Mouse (Mus musculus): ENCODE measurements around the gene Slco2a1. TPM values are rescaled to one million over a fixed set of nuclear protein-coding genes. Genes with fewer than 3 reads are reported as not detected.

Gene Slco2a1
- polyA plus RNA-seq, 1 experiment from 2014 or later: 6.0 TPM

GRCm38 (mm10) chr9:103068769-103069168 lies 80.3 kb downstream of the Slco2a1 start:
- ATAC-seq (replicated peaks; ENCODE audit: insufficient number of reproducible peaks, insufficient read depth, low FRiP score, low read depth): no peak
- H3K4me3 ChIP-seq: no peak overlapping the region
- WGBS: 84% methylated on average over 8 of the region's 8 CpGs

GRCm38 (mm10) chr9:103071541-103072203 lies 83.2 kb downstream of the Slco2a1 start:
- 58% methylated on average over 7 of the region's 7 CpGs for WGBS
- peaks cover 20% of the 10 kb centered on the region for H3K4me1 ChIP-seq (replicated peaks)
- H3K9me3 ChIP-seq (replicated peaks): no peaks in the 10 kb centered on the region
- H3K9ac ChIP-seq: no peak overlapping the region
- H3K27ac ChIP-seq: peak overlapping the region; percentile 25; the same call in 1 of the 2 replicates
- ATAC-seq (replicated peaks; ENCODE audit: insufficient number of reproducible peaks, insufficient read depth, low FRiP score, low read depth): no peak
- H3K4me2 ChIP-seq: no peak overlapping the region
- no peaks in the 10 kb centered on the region for H3K36me3 ChIP-seq
- no peak overlapping the region for H3K4me3 ChIP-seq
- H3K27me3 ChIP-seq: no peaks in the 10 kb centered on the region

More at GRCm38 (mm10) chr9:103068769-103069168, 80.3 kb downstream of the Slco2a1 start:
- no peaks in the 10 kb centered on the region for H3K27me3 ChIP-seq
- H3K9me3 ChIP-seq (replicated peaks): no peaks in the 10 kb centered on the region
- no peaks in the 10 kb centered on the region for H3K36me3 ChIP-seq
- peaks cover 15% of the 10 kb centered on the region for H3K4me1 ChIP-seq (replicated peaks)
- H3K27ac ChIP-seq: no peak overlapping the region
- no peak overlapping the region for H3K9ac ChIP-seq
- H3K4me2 ChIP-seq: no peak overlapping the region

- Histone ChIP-seq H3K4me1 (replicated peaks) (peaks cover 24% of the 10 kb centered on the region), H3K4me2 (no peak overlapping the region), H3K9ac (no peak overlapping the region), H3K27me3 (no peaks in the 10 kb centered on the region), H3K36me3 (no peaks in the 10 kb centered on the region), H3K9me3 (replicated peaks) (no peaks in the 10 kb centered on the region), H3K27ac (no peak overlapping the region), H3K4me3 (no peak overlapping the region)
- WGBS: 86% methylated on average over 6 of the region's 6 CpGs
- no peak for ATAC-seq (replicated peaks; ENCODE audit: insufficient number of reproducible peaks, insufficient read depth, low FRiP score, low read depth)
Measured at GRCm38 (mm10) chr9:103072204-103072599, 83.7 kb downstream of the Slco2a1 start.

GRCm38 (mm10) chr9:103072926-103073515 lies 84.5 kb downstream of the Slco2a1 start:
- Histone ChIP-seq H3K9ac (no peak overlapping the region), H3K4me1 (replicated peaks) (peaks cover 32% of the 10 kb centered on the region), H3K4me3 (no peak overlapping the region), H3K36me3 (no peaks in the 10 kb centered on the region), H3K4me2 (no peak overlapping the region), H3K27me3 (no peaks in the 10 kb centered on the region), H3K27ac (no peak overlapping the region), H3K9me3 (replicated peaks) (no peaks in the 10 kb centered on the region)
- ATAC-seq (replicated peaks; ENCODE audit: insufficient number of reproducible peaks, insufficient read depth, low FRiP score, low read depth): no peak
- WGBS: 72% methylated on average over 11 of the region's 11 CpGs

GRCm38 (mm10) chr9:103076836-103077531 lies 88.5 kb downstream of the Slco2a1 start:
- H3K4me3 ChIP-seq: no peak overlapping the region
- H3K9me3 ChIP-seq (replicated peaks): no peaks in the 10 kb centered on the region
- no peak overlapping the region for H3K9ac ChIP-seq
- no peak overlapping the region for H3K4me2 ChIP-seq
- H3K36me3 ChIP-seq: no peaks in the 10 kb centered on the region
- H3K27me3 ChIP-seq: no peaks in the 10 kb centered on the region
- peak; percentile 68 for ATAC-seq (replicated peaks; ENCODE audit: insufficient number of reproducible peaks, insufficient read depth, low FRiP score, low read depth)
- H3K27ac ChIP-seq: peak overlapping the region; percentile 56
- H3K4me1 ChIP-seq (replicated peaks): peaks cover 22% of the 10 kb centered on the region
- 52% methylated on average over 21 of the region's 21 CpGs for whole genome bisulfite sequencing

GRCm38 (mm10) chr9:103078194-103078691 lies 89.7 kb downstream of the Slco2a1 start:
- Histone ChIP-seq H3K9me3 (replicated peaks) (no peaks in the 10 kb centered on the region), H3K4me3 (no peak overlapping the region), H3K4me1 (replicated peaks) (peaks cover 21% of the 10 kb centered on the region), H3K4me2 (no peak overlapping the region), H3K27me3 (no peaks in the 10 kb centered on the region), H3K36me3 (no peaks in the 10 kb centered on the region), H3K9ac (no peak overlapping the region), H3K27ac (no peak overlapping the region)
- WGBS: 61% methylated on average over 6 of the region's 6 CpGs
- ATAC-seq (replicated peaks; ENCODE audit: insufficient number of reproducible peaks, insufficient read depth, low FRiP score, low read depth): no peak

- H3K36me3 ChIP-seq: no peaks in the 10 kb centered on the region
- no peaks in the 10 kb centered on the region for H3K27me3 ChIP-seq
- H3K4me2 ChIP-seq: no peak overlapping the region
- WGBS: 95% methylated on average over 3 of the region's 3 CpGs
- no peak overlapping the region for H3K4me3 ChIP-seq
- H3K27ac ChIP-seq: no peak overlapping the region
- ATAC-seq (replicated peaks; ENCODE audit: insufficient number of reproducible peaks, insufficient read depth, low FRiP score, low read depth): no peak
- no peaks in the 10 kb centered on the region for H3K9me3 ChIP-seq (replicated peaks)
- no peak overlapping the region for H3K9ac ChIP-seq
- peaks cover 26% of the 10 kb centered on the region for H3K4me1 ChIP-seq (replicated peaks)
Measured at GRCm38 (mm10) chr9:103080211-103080610, 91.7 kb downstream of the Slco2a1 start.

- Histone ChIP-seq H3K4me1 (replicated peaks) (peaks cover 16% of the 10 kb centered on the region), H3K27me3 (no peaks in the 10 kb centered on the region), H3K9ac (no peak overlapping the region), H3K4me2 (no peak overlapping the region), H3K27ac (no peak overlapping the region), H3K36me3 (no peaks in the 10 kb centered on the region), H3K9me3 (replicated peaks) (no peaks in the 10 kb centered on the region), H3K4me3 (no peak overlapping the region)
- no peak for ATAC-seq (replicated peaks; ENCODE audit: insufficient number of reproducible peaks, insufficient read depth, low FRiP score, low read depth)
- WGBS: 60% methylated on average over 8 of the region's 8 CpGs
Measured at GRCm38 (mm10) chr9:103082246-103082975, 93.9 kb downstream of the Slco2a1 start.

- Histone ChIP-seq H3K27me3 (no peaks in the 10 kb centered on the region), H3K27ac (no peak overlapping the region), H3K4me3 (no peak overlapping the region), H3K36me3 (no peaks in the 10 kb centered on the region), H3K4me2 (no peak overlapping the region), H3K4me1 (replicated peaks) (peaks cover 8% of the 10 kb centered on the region), H3K9me3 (replicated peaks) (no peaks in the 10 kb centered on the region), H3K9ac (no peak overlapping the region)
- WGBS: 59% methylated on average over 3 of the region's 3 CpGs
- no peak for ATAC-seq (replicated peaks; ENCODE audit: insufficient number of reproducible peaks, insufficient read depth, low FRiP score, low read depth)
Measured at GRCm38 (mm10) chr9:103083405-103083804, 94.9 kb downstream of the Slco2a1 start.

- 85% methylated on average over 6 of the region's 6 CpGs for WGBS
- H3K4me1 ChIP-seq (replicated peaks): peaks cover 16% of the 10 kb centered on the region
- H3K36me3 ChIP-seq: no peaks in the 10 kb centered on the region
- H3K4me3 ChIP-seq: no peak overlapping the region
- H3K9me3 ChIP-seq (replicated peaks): no peaks in the 10 kb centered on the region
- H3K27me3 ChIP-seq: peaks cover 11% of the 10 kb centered on the region
- H3K27ac ChIP-seq: no peak overlapping the region
- no peak for ATAC-seq (replicated peaks; ENCODE audit: insufficient number of reproducible peaks, insufficient read depth, low FRiP score, low read depth)
- H3K9ac ChIP-seq: no peak overlapping the region
- H3K4me2 ChIP-seq: no peak overlapping the region
Measured at GRCm38 (mm10) chr9:103086736-103087135, 98.2 kb downstream of the Slco2a1 start.

- Histone ChIP-seq H3K9me3 (replicated peaks) (no peaks in the 10 kb centered on the region), H3K27ac (no peak overlapping the region), H3K27me3 (peaks cover 11% of the 10 kb centered on the region), H3K36me3 (no peaks in the 10 kb centered on the region), H3K4me2 (no peak overlapping the region), H3K4me1 (replicated peaks) (peaks cover 21% of the 10 kb centered on the region), H3K4me3 (no peak overlapping the region), H3K9ac (no peak overlapping the region)
- WGBS: 61% methylated on average over 8 of the region's 8 CpGs
- no peak for ATAC-seq (replicated peaks; ENCODE audit: insufficient number of reproducible peaks, insufficient read depth, low FRiP score, low read depth)
Measured at GRCm38 (mm10) chr9:103087301-103087700, 98.8 kb downstream of the Slco2a1 start.

Data from heart, embryonic 15.5 days (tissue).